Mouse (Mus musculus): ENCODE measurements at regions not wholly inside any gene's neighbourhood (a gene's known extent, or its start where the extent isn't known, plus 50 kb on each side); places are given as distances from the start of the nearest gene placed in this dataset.

- no peaks in the 10 kb centered on the region for H3K27me3 ChIP-seq (replicated peaks)
- H3K4me1 ChIP-seq, result peaks cover 13% of the 10 kb centered on the region; the same call in 1 of the 2 replicates
- H3K4me3 ChIP-seq, result no peak overlapping the region
- H3K9ac ChIP-seq, result no peak overlapping the region
- no peak overlapping the region for H3K27ac ChIP-seq
- no peaks in the 10 kb centered on the region for H3K36me3 ChIP-seq
- WGBS, result 73% methylated on average over 4 of the region's 4 CpGs
- H3K9me3 ChIP-seq, result no peaks in the 10 kb centered on the region
- no peak for ATAC-seq (ENCODE audit: low FRiP score, low read depth)
- H3K4me2 ChIP-seq (replicated peaks), result 0 out of 2 replicates have a peak overlapping the region, but pooled peaks have one; percentile 48
These were observed 91.0 kb upstream of the Cadm1 start for GRCm38 (mm10) chr9:47438976-47439375.

GRCm38 (mm10) chr9:47439506-47439905, 90.5 kb upstream of the Cadm1 start:
- WGBS, result 26% methylated on average over 11 of the region's 11 CpGs
- Histone ChIP-seq H3K36me3 (no peaks in the 10 kb centered on the region), H3K9ac (no peak overlapping the region), H3K4me3 (0 out of 2 replicates have a peak overlapping the region, but pooled peaks have one; percentile 3), H3K27ac (no peak overlapping the region), H3K4me1 (peaks cover 13% of the 10 kb centered on the region; the same call in 1 of the 2 replicates), H3K27me3 (replicated peaks) (no peaks in the 10 kb centered on the region), H3K4me2 (replicated peaks) (peak overlapping the region; percentile 48), H3K9me3 (no peaks in the 10 kb centered on the region)
- ATAC-seq (ENCODE audit: low FRiP score, low read depth), result no peak

GRCm38 (mm10) chr9:47440128-47440527, 89.8 kb upstream of the Cadm1 start:
- H3K27me3 ChIP-seq (replicated peaks), result no peaks in the 10 kb centered on the region
- H3K4me3 ChIP-seq, result no peak overlapping the region
- ATAC-seq (ENCODE audit: low FRiP score, low read depth), result no peak
- peaks cover 13% of the 10 kb centered on the region; the same call in 1 of the 2 replicates for H3K4me1 ChIP-seq
- no peaks in the 10 kb centered on the region for H3K36me3 ChIP-seq
- no peaks in the 10 kb centered on the region for H3K9me3 ChIP-seq
- H3K4me2 ChIP-seq (replicated peaks), result peak overlapping the region; percentile 48
- H3K9ac ChIP-seq, result no peak overlapping the region
- no peak overlapping the region for H3K27ac ChIP-seq
- 18% methylated on average over 6 of the region's 6 CpGs for WGBS

- H3K4me1 ChIP-seq, result peaks cover 11% of the 10 kb centered on the region; the same call in 1 of the 2 replicates
- H3K9ac ChIP-seq, result no peak overlapping the region
- H3K4me2 ChIP-seq (replicated peaks), result no peak overlapping the region
- H3K36me3 ChIP-seq, result no peaks in the 10 kb centered on the region
- no peaks in the 10 kb centered on the region for H3K9me3 ChIP-seq
- H3K27ac ChIP-seq, result no peak overlapping the region
- no peaks in the 10 kb centered on the region for H3K27me3 ChIP-seq (replicated peaks)
- ATAC-seq (ENCODE audit: low FRiP score, low read depth), result no peak
- 93% methylated on average over 8 of the region's 8 CpGs for WGBS
- H3K4me3 ChIP-seq, result no peak overlapping the region
These were observed 88.8 kb upstream of the Cadm1 start for GRCm38 (mm10) chr9:47441155-47441554.

GRCm38 (mm10) chr9:47444168-47444567, 85.8 kb upstream of the Cadm1 start:
- no peak overlapping the region for H3K4me3 ChIP-seq
- no peaks in the 10 kb centered on the region for H3K36me3 ChIP-seq
- H3K9ac ChIP-seq, result no peak overlapping the region
- no peaks in the 10 kb centered on the region for H3K27me3 ChIP-seq (replicated peaks)
- ATAC-seq (ENCODE audit: low FRiP score, low read depth), result no peak
- H3K4me2 ChIP-seq (replicated peaks), result no peak overlapping the region
- no peak overlapping the region for H3K27ac ChIP-seq
- peaks cover 11% of the 10 kb centered on the region; the same call in 1 of the 2 replicates for H3K4me1 ChIP-seq
- 82% methylated on average over 2 of the region's 2 CpGs for WGBS
- H3K9me3 ChIP-seq, result no peaks in the 10 kb centered on the region

GRCm38 (mm10) chr9:47444752-47445151, 85.2 kb upstream of the Cadm1 start:
- Histone ChIP-seq H3K36me3 (no peaks in the 10 kb centered on the region), H3K9me3 (no peaks in the 10 kb centered on the region), H3K27me3 (replicated peaks) (no peaks in the 10 kb centered on the region), H3K9ac (no peak overlapping the region), H3K4me1 (peaks cover 6% of the 10 kb centered on the region; the same call in 1 of the 2 replicates), H3K4me2 (replicated peaks) (no peak overlapping the region), H3K4me3 (no peak overlapping the region), H3K27ac (no peak overlapping the region)
- WGBS, result 66% methylated on average over 1 of the region's 1 CpGs
- no peak for ATAC-seq (ENCODE audit: low FRiP score, low read depth)

GRCm38 (mm10) chr9:47445332-47445731, 84.6 kb upstream of the Cadm1 start:
- no peaks in the 10 kb centered on the region for H3K27me3 ChIP-seq (replicated peaks)
- H3K4me1 ChIP-seq, result 0 out of 2 replicates have a peak, but pooled peaks cover 2% of the 10 kb centered on the region
- H3K4me2 ChIP-seq (replicated peaks), result no peak overlapping the region
- no peaks in the 10 kb centered on the region for H3K36me3 ChIP-seq
- H3K9me3 ChIP-seq, result no peaks in the 10 kb centered on the region
- no peak for ATAC-seq (ENCODE audit: low FRiP score, low read depth)
- no peak overlapping the region for H3K9ac ChIP-seq
- H3K27ac ChIP-seq, result no peak overlapping the region
- WGBS, result 79% methylated on average over 6 of the region's 6 CpGs
- no peak overlapping the region for H3K4me3 ChIP-seq

- H3K4me2 ChIP-seq (replicated peaks), result no peak overlapping the region
- H3K4me3 ChIP-seq, result no peak overlapping the region
- no peaks in the 10 kb centered on the region for H3K27me3 ChIP-seq (replicated peaks)
- no peak overlapping the region for H3K27ac ChIP-seq
- ATAC-seq (ENCODE audit: low FRiP score, low read depth), result no peak
- no peak overlapping the region for H3K9ac ChIP-seq
- no peaks in the 10 kb centered on the region for H3K4me1 ChIP-seq
- 84% methylated on average over 4 of the region's 4 CpGs for WGBS
- no peaks in the 10 kb centered on the region for H3K9me3 ChIP-seq
- no peaks in the 10 kb centered on the region for H3K36me3 ChIP-seq
These were observed 77.2 kb upstream of the Cadm1 start for GRCm38 (mm10) chr9:47452752-47453151.

GRCm38 (mm10) chr9:47458721-47459418, 71.1 kb upstream of the Cadm1 start:
- Histone ChIP-seq H3K4me2 (replicated peaks) (no peak overlapping the region), H3K4me1 (no peaks in the 10 kb centered on the region; the same call in 1 of the 2 replicates), H3K27ac (no peak overlapping the region), H3K9ac (no peak overlapping the region), H3K9me3 (no peaks in the 10 kb centered on the region), H3K4me3 (no peak overlapping the region), H3K36me3 (no peaks in the 10 kb centered on the region), H3K27me3 (replicated peaks) (no peaks in the 10 kb centered on the region)
- ATAC-seq (ENCODE audit: low FRiP score, low read depth), result no peak
- WGBS, result 61% methylated on average over 15 of the region's 15 CpGs

- no peak overlapping the region for H3K4me3 ChIP-seq
- ATAC-seq (ENCODE audit: low FRiP score, low read depth), result no peak
- H3K36me3 ChIP-seq, result no peaks in the 10 kb centered on the region
- no peak overlapping the region for H3K9ac ChIP-seq
- no peak overlapping the region for H3K4me2 ChIP-seq (replicated peaks)
- no peaks in the 10 kb centered on the region for H3K9me3 ChIP-seq
- H3K4me1 ChIP-seq, result no peaks in the 10 kb centered on the region; the same call in 1 of the 2 replicates
- 87% methylated on average over 8 of the region's 8 CpGs for WGBS
- H3K27ac ChIP-seq, result no peak overlapping the region
- no peaks in the 10 kb centered on the region for H3K27me3 ChIP-seq (replicated peaks)
These were observed 70.4 kb upstream of the Cadm1 start for GRCm38 (mm10) chr9:47459461-47460049.

- no peaks in the 10 kb centered on the region for H3K27me3 ChIP-seq (replicated peaks)
- H3K9me3 ChIP-seq, result no peaks in the 10 kb centered on the region
- H3K27ac ChIP-seq, result no peak overlapping the region
- WGBS, result 80% methylated on average over 15 of the region's 15 CpGs
- H3K4me2 ChIP-seq (replicated peaks), result no peak overlapping the region
- H3K9ac ChIP-seq, result no peak overlapping the region
- H3K4me3 ChIP-seq, result no peak overlapping the region
- ATAC-seq (ENCODE audit: low FRiP score, low read depth), result no peak
- H3K4me1 ChIP-seq, result no peaks in the 10 kb centered on the region; the same call in 1 of the 2 replicates
- no peaks in the 10 kb centered on the region for H3K36me3 ChIP-seq
These were observed 69.7 kb upstream of the Cadm1 start for GRCm38 (mm10) chr9:47460241-47460640.

GRCm38 (mm10) chr9:47461915-47462314, 68.1 kb upstream of the Cadm1 start:
- Histone ChIP-seq H3K9me3 (no peaks in the 10 kb centered on the region), H3K27ac (no peak overlapping the region), H3K9ac (no peak overlapping the region), H3K27me3 (replicated peaks) (no peaks in the 10 kb centered on the region), H3K4me3 (no peak overlapping the region), H3K36me3 (no peaks in the 10 kb centered on the region), H3K4me1 (no peaks in the 10 kb centered on the region; the same call in 1 of the 2 replicates), H3K4me2 (replicated peaks) (no peak overlapping the region)
- ATAC-seq (ENCODE audit: low FRiP score, low read depth), result no peak
- WGBS, result 86% methylated on average over 3 of the region's 3 CpGs
